Mouse (Mus musculus) brain, embryonic 14.5 days (tissue): ENCODE measurements at regions not wholly inside any gene's neighbourhood (a gene's known extent, or its start where the extent isn't known, plus 50 kb on each side); places are given as distances from the start of the nearest gene placed in this dataset.
A peak's percentile ranks its signal among the peaks of the same experiment; 100 is the strongest.

Experiments used
- DNase-seq: peaks from one replicate; pipeline ENCODE4 v3.0.0-alpha.2; 2011; ENCODE audit warnings: low read depth
- CTCF ChIP-seq: fragments of 200-500 bp; IDR thresholded peaks from 2 replicates; pipeline ENCODE4 v1.5.1; 2012; ENCODE audit warnings: inconsistent platforms, mild to moderate bottlenecking, moderate library complexity, borderline replicate concordance; ENCODE audit not compliant: insufficient read depth, insufficient read length; ENCODE audit errors: extremely low read depth
- POLR2A ChIP-seq: fragments of 200-500 bp; IDR thresholded peaks from 2 replicates; pipeline ENCODE4 v1.6.1; 2012; ENCODE audit warnings: mild to moderate bottlenecking, inconsistent platforms, borderline replicate concordance; ENCODE audit not compliant: poor library complexity, insufficient read depth, insufficient read length, severe bottlenecking; ENCODE audit errors: extremely low read depth

- no peak for TF ChIP-seq CTCF
- TF ChIP-seq POLR2A = no peak
- DNase-seq = peak; percentile 18
Observed at GRCm38 (mm10) chr2:98844267-98844666, 177.2 kb upstream of the Gm10800 start.
